Mouse (Mus musculus) MEL (cell line): Measurements from ENCODE around the gene Casc3. TPM values are rescaled to one million over a fixed set of nuclear protein-coding genes. Genes with fewer than 3 reads are reported as not detected.
A peak's percentile ranks its signal among the peaks of the same experiment; 100 is the strongest.

ENCODE experiments used
- DNase-seq: peaks from one replicate; pipeline ENCODE4 v3.0.0; 2011; ENCODE audit warnings: low read depth, low spot score
- H3K27ac ChIP-seq: 2 replicates; pipeline ENCODE4 v1.5.1; 2012; ENCODE audit warnings: low read depth, mild to moderate bottlenecking, control low read depth, low read length, moderate library complexity; ENCODE audit not compliant: control insufficient read depth
- H3K27me3 ChIP-seq, 2 experiments: fragments of 150-350 bp in 1 of 2; sonication (generic) in 1 of 2; 2 replicates each; pipeline ENCODE4 v1.6.1; 2012; ENCODE audit warnings: low read length in 2 of 2, mild to moderate bottlenecking in 2 of 2, improper control_type of control experiment in 1 of 2, moderate library complexity in 1 of 2; ENCODE audit not compliant: insufficient read depth in 2 of 2, control insufficient read depth in 1 of 2
- H3K36me3 ChIP-seq, 2 experiments: 2 replicates each; pipeline ENCODE4 v1.6.1; 2012 to 2014; ENCODE audit warnings: low read length in 2 of 2, improper control_type of control experiment in 1 of 2, inconsistent platforms in 1 of 2, mild to moderate bottlenecking in 1 of 2; ENCODE audit not compliant: insufficient read depth in 2 of 2, control insufficient read depth in 1 of 2
- H3K4me1 ChIP-seq, 2 experiments: fragments of 150-350 bp in 1 of 2; sonication (generic) in 1 of 2; 2 replicates each; pipeline ENCODE4 v1.6.1; 2012; ENCODE audit warnings: low read length in 2 of 2, improper control_type of control experiment in 1 of 2, mild to moderate bottlenecking in 1 of 2; ENCODE audit not compliant: insufficient read depth in 2 of 2, control insufficient read depth in 1 of 2
- H3K4me3 ChIP-seq, 2 experiments: fragments of 150-350 bp in 1 of 2; sonication (generic) in 1 of 2; 2 replicates each; pipeline ENCODE4 v1.5.1; 2012; ENCODE audit warnings: low read depth in 2 of 2, low read length in 2 of 2, mild to moderate bottlenecking in 2 of 2, moderate library complexity in 2 of 2, control low read depth in 1 of 2, improper control_type of control experiment in 1 of 2; ENCODE audit not compliant: control insufficient read depth in 1 of 2, insufficient read depth in 1 of 2
- H3K79me2 ChIP-seq: 2 replicates; pipeline ENCODE4 v1.6.1; 2012; ENCODE audit warnings: mild to moderate bottlenecking, low read length, moderate library complexity; ENCODE audit not compliant: control insufficient read depth, poor library complexity, insufficient read depth
- H3K9ac ChIP-seq: 2 replicates; pipeline ENCODE4 v1.6.1; 2012; ENCODE audit warnings: low read depth, mild to moderate bottlenecking, control low read depth, low read length, moderate library complexity; ENCODE audit not compliant: control insufficient read depth, poor library complexity, severe bottlenecking
- H3K9me3 ChIP-seq: fragments of 150-350 bp; sonication (generic); replicated peaks from 2 replicates; pipeline ENCODE4 v1.6.1; 2012; ENCODE audit warnings: mild to moderate bottlenecking, low read length, improper control_type of control experiment, moderate library complexity; ENCODE audit not compliant: insufficient read depth
- BHLHE40 ChIP-seq: IDR thresholded peaks from 2 replicates; pipeline ENCODE4 v1.6.1; 2012; ENCODE audit warnings: low read depth, mild to moderate bottlenecking, inconsistent platforms, low read length, improper control_type of control experiment, borderline replicate concordance
- CHD1 ChIP-seq: IDR thresholded peaks from 2 replicates; pipeline ENCODE4 v1.6.1; 2012; ENCODE audit warnings: low read depth, mild to moderate bottlenecking, inconsistent platforms, low read length, improper control_type of control experiment
- CHD2 ChIP-seq: IDR thresholded peaks from 2 replicates; pipeline ENCODE4 v1.6.1; 2011; ENCODE audit warnings: low read length, improper control_type of control experiment
- E2F4 ChIP-seq: IDR thresholded peaks from 2 replicates; pipeline ENCODE4 v1.6.1; 2011; ENCODE audit warnings: low read depth, low read length, improper control_type of control experiment, borderline replicate concordance
- ELF1 ChIP-seq: IDR thresholded peaks from 2 replicates; pipeline ENCODE4 v1.6.1; 2014; ENCODE audit warnings: low read depth, mild to moderate bottlenecking, inconsistent platforms, low read length, improper control_type of control experiment, moderate library complexity
- EP300 ChIP-seq, 2 experiments: IDR thresholded peaks; 2 replicates each; pipeline ENCODE4 v1.6.1; 2011; ENCODE audit warnings: improper control_type of control experiment in 2 of 2, low read length in 2 of 2, low read depth in 1 of 2, mild to moderate bottlenecking in 1 of 2
- ETS1 ChIP-seq: IDR thresholded peaks from 2 replicates; pipeline ENCODE4 v1.6.1; 2012; ENCODE audit warnings: low read depth, mild to moderate bottlenecking, inconsistent platforms, low read length, improper control_type of control experiment, moderate library complexity
- GABPA ChIP-seq: IDR thresholded peaks from 2 replicates; pipeline ENCODE4 v1.6.1; 2012; ENCODE audit warnings: low read depth, mild to moderate bottlenecking, inconsistent platforms, low read length, improper control_type of control experiment, moderate library complexity
- GATA1 ChIP-seq: IDR thresholded peaks from 2 replicates; pipeline ENCODE4 v1.6.1; 2011; ENCODE audit warnings: low read depth, low read length, improper control_type of control experiment
- KAT2A ChIP-seq: conservative IDR thresholded peaks from 2 replicates; pipeline ENCODE4 v1.6.1; 2012; ENCODE audit warnings: low read depth, low read length, improper control_type of control experiment, inconsistent platforms
- MAFK ChIP-seq: IDR thresholded peaks from 2 replicates; pipeline ENCODE4 v1.6.1; 2011; ENCODE audit warnings: low read depth, mild to moderate bottlenecking, low read length, improper control_type of control experiment, borderline replicate concordance
- MAX ChIP-seq: IDR thresholded peaks from 2 replicates; pipeline ENCODE4 v1.6.1; 2011; ENCODE audit warnings: low read length, improper control_type of control experiment
- MAZ ChIP-seq: IDR thresholded peaks from 2 replicates; pipeline ENCODE4 v1.6.1; 2012; ENCODE audit warnings: low read depth, mild to moderate bottlenecking, inconsistent platforms, low read length, improper control_type of control experiment
- MEF2A ChIP-seq: IDR thresholded peaks from 2 replicates; pipeline ENCODE4 v1.6.1; 2014; ENCODE audit warnings: low read depth, mild to moderate bottlenecking, inconsistent platforms, low read length, improper control_type of control experiment; ENCODE audit not compliant: poor library complexity, insufficient replicate concordance, severe bottlenecking; ENCODE audit errors: extremely low read depth
- MXI1 ChIP-seq: IDR thresholded peaks from 2 replicates; pipeline ENCODE4 v1.6.1; 2011; ENCODE audit warnings: mild to moderate bottlenecking, low read depth, low read length, improper control_type of control experiment
- MYC ChIP-seq: IDR thresholded peaks from 2 replicates; pipeline ENCODE4 v1.6.1; 2011; ENCODE audit warnings: low read depth, mild to moderate bottlenecking, low read length, improper control_type of control experiment, moderate library complexity
- NELFE ChIP-seq: IDR thresholded peaks from 2 replicates; pipeline ENCODE4 v1.6.1; 2011; ENCODE audit warnings: low read depth, low read length, improper control_type of control experiment
- NRF1 ChIP-seq: IDR thresholded peaks from 2 replicates; pipeline ENCODE4 v1.6.1; 2014; ENCODE audit warnings: low read depth, mild to moderate bottlenecking, inconsistent platforms, low read length, improper control_type of control experiment, moderate library complexity; ENCODE audit not compliant: poor library complexity, insufficient read depth, severe bottlenecking
- POLR2A ChIP-seq, 2 experiments: IDR thresholded peaks; 2 replicates each; pipeline ENCODE4 v1.6.1; 2011 to 2012; ENCODE audit warnings: low read length in 2 of 2, mild to moderate bottlenecking in 2 of 2, control low read depth in 1 of 2, improper control_type of control experiment in 1 of 2, low read depth in 1 of 2, moderate library complexity in 1 of 2; ENCODE audit not compliant: control insufficient read depth in 1 of 2, insufficient read depth in 1 of 2, poor library complexity in 1 of 2
- POLR2AphosphoS2 ChIP-seq: IDR thresholded peaks from 2 replicates; pipeline ENCODE4 v1.6.1; 2011; ENCODE audit warnings: low read length, improper control_type of control experiment
- POLR2AphosphoS5 ChIP-seq: IDR thresholded peaks from 2 replicates; pipeline ENCODE4 v1.6.1; 2012; ENCODE audit warnings: low read depth, borderline replicate concordance, mild to moderate bottlenecking, inconsistent platforms, low read length, moderate library complexity, mixed read lengths
- RCOR1 ChIP-seq: IDR thresholded peaks from 2 replicates; pipeline ENCODE4 v1.6.1; 2012; ENCODE audit warnings: low read depth, mild to moderate bottlenecking, inconsistent platforms, low read length, improper control_type of control experiment
- SIN3A ChIP-seq: IDR thresholded peaks from 2 replicates; pipeline ENCODE4 v1.6.1; 2012; ENCODE audit warnings: low read length, improper control_type of control experiment, inconsistent platforms
- TBP ChIP-seq: IDR thresholded peaks from 2 replicates; pipeline ENCODE4 v1.8.0; 2011; ENCODE audit warnings: low read depth, low read length, improper control_type of control experiment
- TCF12 ChIP-seq: IDR thresholded peaks from 2 replicates; pipeline ENCODE4 v1.6.1; 2014; ENCODE audit warnings: low read depth, mild to moderate bottlenecking, inconsistent platforms, low read length, improper control_type of control experiment, moderate library complexity
- UBTF ChIP-seq: IDR thresholded peaks from 2 replicates; pipeline ENCODE4 v1.6.1; 2012; ENCODE audit warnings: low read depth, mild to moderate bottlenecking, inconsistent platforms, low read length, improper control_type of control experiment, moderate library complexity, borderline replicate concordance; ENCODE audit not compliant: insufficient read depth
- USF1 ChIP-seq: IDR thresholded peaks from 2 replicates; pipeline ENCODE4 v1.6.1; 2014; ENCODE audit warnings: low read depth, mild to moderate bottlenecking, inconsistent platforms, low read length, improper control_type of control experiment, moderate library complexity
- USF2 ChIP-seq, 2 experiments: IDR thresholded peaks; 2 replicates each; pipeline ENCODE4 v1.6.1; 2011 to 2012; ENCODE audit warnings: improper control_type of control experiment in 2 of 2, low read length in 2 of 2, borderline replicate concordance in 1 of 2, inconsistent platforms in 1 of 2, low read depth in 1 of 2, mild to moderate bottlenecking in 1 of 2; ENCODE audit not compliant: insufficient read depth in 1 of 2
- ZC3H11A ChIP-seq: IDR thresholded peaks from 2 replicates; pipeline ENCODE4 v1.6.1; 2012; ENCODE audit warnings: low read depth, mild to moderate bottlenecking, inconsistent platforms, low read length, improper control_type of control experiment
- ZKSCAN1 ChIP-seq: IDR thresholded peaks from 2 replicates; pipeline ENCODE4 v1.6.1; 2012; ENCODE audit warnings: low read depth, mild to moderate bottlenecking, inconsistent platforms, low read length, improper control_type of control experiment, moderate library complexity
- ZMIZ1 ChIP-seq: IDR thresholded peaks from 2 replicates; pipeline ENCODE4 v1.6.1; 2012; ENCODE audit warnings: low read depth, mild to moderate bottlenecking, inconsistent platforms, low read length, improper control_type of control experiment, moderate library complexity
- ZNF384 ChIP-seq: IDR thresholded peaks from 2 replicates; pipeline ENCODE4 v1.6.1; 2012; ENCODE audit warnings: low read depth, mild to moderate bottlenecking, inconsistent platforms, low read length, improper control_type of control experiment
- polyA plus RNA-seq, 2 experiments: library from polyadenylated mRNA; stranded (reverse) in 1 of 2; unstranded in 1 of 2; fragments of >175 nt in 1 of 2; fragments of >200 nt in 1 of 2; gene quantifications; 2 replicates each; pipeline versions ENCODE4 v1.2.1 to v1.2.4; 2012; ENCODE audit warnings: low replicate concordance in 2 of 2, low read depth in 1 of 2; ENCODE audit not compliant: insufficient read length in 2 of 2, insufficient read depth in 1 of 2, missing spikeins in 1 of 2
- total RNA-seq: library from RNA; depleted of rRNA; stranded (reverse); fragments of 300-350 nt; gene quantifications from 2 replicates; pipeline ENCODE4 v1.2.3, GENCODE M21; 2012

The Casc3 gene
- total and polyA plus RNA-seq, 3 experiments: 18.2 to 61.0 (median 58.6) TPM

GRCm38 (mm10) chr11:98772667-98773171 lies 32.0 kb upstream of the Casc3 start (continued):
- 0 out of 2 replicates have a peak, but pooled peaks have one; percentile 10 for TF ChIP-seq TCF12
- peak; percentile 19; the same call in 1 of the 2 replicates for TF ChIP-seq TBP
- TF ChIP-seq ELF1: no peak
- TF ChIP-seq USF2 (IDR thresholded peaks at IDR 0.05; ENCODE audit: borderline replicate concordance in 1 of 2, insufficient read depth in 1 of 2, low read depth in 1 of 2, low read length in 2 of 2): no peak
- TF ChIP-seq MAX: peak; percentile 98
- no peak for TF ChIP-seq ZKSCAN1
- no peak for TF ChIP-seq ZC3H11A
- TF ChIP-seq POLR2A (IDR thresholded peaks at IDR 0.05; ENCODE audit: control insufficient read depth in 1 of 2, insufficient read depth in 1 of 2, low read depth in 1 of 2, low read length in 2 of 2, poor library complexity in 1 of 2): no peak
- no peak for TF ChIP-seq NELFE
- no peak for TF ChIP-seq KAT2A
- no peak for TF ChIP-seq MAFK

GRCm38 (mm10) chr11:98773635-98774295 lies 30.9 kb upstream of the Casc3 start:
- H3K79me2 ChIP-seq: no peaks in the 10 kb centered on the region; the same call in 1 of the 2 replicates
- H3K9ac ChIP-seq: peak overlapping the region; percentile 59
- no peaks in the 10 kb centered on the region for H3K9me3 ChIP-seq
- DNase-seq: peak; percentile 100
- no peaks in the 10 kb centered on the region for H3K27me3 ChIP-seq
- peaks cover 24 to 49% of the 10 kb centered on the region in 2 experiments for H3K4me1 ChIP-seq
- H3K4me3 ChIP-seq: peak overlapping the region; percentile 38 to 41
- peaks cover 0 to 29% of the 10 kb centered on the region in 2 experiments; a peak in 2 of 4 replicates for H3K36me3 ChIP-seq
- peak overlapping the region; percentile 89 for H3K27ac ChIP-seq
- TF ChIP-seq ZKSCAN1 (no peak), POLR2AphosphoS5 (no peak), UBTF (no peak), ZNF384 (no peak), ETS1 (peak; percentile 90), GATA1 (no peak), E2F4 (no peak), MEF2A (no peak), RCOR1 (no peak), BHLHE40 (peak; percentile 92), ZC3H11A (no peak), ELF1 (peak; percentile 89), EP300 (IDR thresholded peaks at IDR 0.05; ENCODE audit: low read depth in 1 of 2, low read length in 2 of 2) (peak in 1 of 2 experiments; percentile 52; a peak in 2 of 4 replicates), MAX (peak; percentile 99), CHD1 (no peak), MAZ (peak; percentile 80; the same call in 1 of the 2 replicates), NELFE (no peak), MXI1 (peak; percentile 100), KAT2A (no peak), CHD2 (no peak), NRF1 (no peak), SIN3A (peak; percentile 100), POLR2AphosphoS2 (no peak), GABPA (no peak), USF1 (peak; percentile 87), ZMIZ1 (no peak), MAFK (no peak), MYC (peak; percentile 100)
